Mouse (Mus musculus) liver, adult 2 months (tissue): Measurements from ENCODE around the gene Map3k1. TPM values are rescaled to one million over a fixed set of nuclear protein-coding genes. Genes with fewer than 3 reads are reported as not detected.

Experiments
- DNase-seq: peaks from one replicate; pipeline ENCODE4 v3.0.0-alpha.2; 2011; ENCODE audit warnings: low read depth, low spot score; ENCODE audit errors: extremely low read depth
- H3K27ac ChIP-seq: fragments of 200-500 bp; replicated peaks from 2 replicates; pipeline ENCODE4 v1.5.1; 2012; ENCODE audit warnings: low read depth, mild to moderate bottlenecking, control low read depth, inconsistent platforms, low read length; ENCODE audit not compliant: insufficient read depth
- H3K27me3 ChIP-seq: fragments of 200-500 bp; 2 replicates; pipeline ENCODE4 v1.6.1; 2012; ENCODE audit warnings: mild to moderate bottlenecking, moderate library complexity, low read length, inconsistent platforms; ENCODE audit not compliant: control insufficient read depth, insufficient read depth
- H3K36me3 ChIP-seq: fragments of 200-500 bp; 2 replicates; pipeline ENCODE4 v1.6.1; 2012; ENCODE audit warnings: low read length, inconsistent platforms; ENCODE audit not compliant: control insufficient read depth, insufficient read depth
- H3K4me1 ChIP-seq: fragments of 200-500 bp; 2 replicates; pipeline ENCODE4 v1.6.1; 2011; ENCODE audit warnings: low read length; ENCODE audit not compliant: control insufficient read depth, insufficient read depth
- H3K4me3 ChIP-seq: fragments of 200-500 bp; 2 replicates; pipeline ENCODE4 v1.5.1; 2011; ENCODE audit warnings: low read depth, mild to moderate bottlenecking, control low read depth, low read length, moderate library complexity; ENCODE audit not compliant: insufficient read depth
- H3K79me2 ChIP-seq: fragments of 200-500 bp; 2 replicates; pipeline ENCODE4 v1.6.1; 2012; ENCODE audit warnings: inconsistent platforms, mild to moderate bottlenecking, low read length, moderate library complexity; ENCODE audit not compliant: control insufficient read depth, insufficient read depth
- H3K9ac ChIP-seq: fragments of 200-500 bp; 2 replicates; pipeline ENCODE4 v1.6.1; 2012; ENCODE audit warnings: low read depth, mild to moderate bottlenecking, control low read depth, inconsistent platforms, low read length
- CTCF ChIP-seq: fragments of 200-500 bp; IDR thresholded peaks from 2 replicates; pipeline ENCODE4 v1.5.1; 2011; ENCODE audit warnings: low read depth, low read length, control low read depth
- POLR2A ChIP-seq: fragments of 200-500 bp; IDR thresholded peaks from 2 replicates; pipeline ENCODE4 v1.6.1; 2011; ENCODE audit warnings: low read length, control low read depth; ENCODE audit not compliant: insufficient read depth; ENCODE audit errors: extremely low read depth
- WGBS: fragments of 180-500 bp; shearing (Covaris S2); methylation state at CpG from one replicate; pipeline ENCODE4 v1.1.7; 2018; 5-methylcytosine and 5-hydroxymethylcytosine counted together
- polyA plus RNA-seq: library from polyadenylated mRNA; depleted of rRNA; stranded (reverse); fragments of >200 nt; gene quantifications from 2 replicates; pipeline ENCODE4 v1.2.3, GENCODE M21; 2012
- total RNA-seq: library from RNA; depleted of rRNA; stranded (reverse); fragments of >200 nt; gene quantifications from 2 replicates; pipeline ENCODE4 v1.2.3, GENCODE M21; 2014

Map3k1 gene
- total and polyA plus RNA-seq, 2 experiments = 4.5 to 7.9 TPM

DNA sequence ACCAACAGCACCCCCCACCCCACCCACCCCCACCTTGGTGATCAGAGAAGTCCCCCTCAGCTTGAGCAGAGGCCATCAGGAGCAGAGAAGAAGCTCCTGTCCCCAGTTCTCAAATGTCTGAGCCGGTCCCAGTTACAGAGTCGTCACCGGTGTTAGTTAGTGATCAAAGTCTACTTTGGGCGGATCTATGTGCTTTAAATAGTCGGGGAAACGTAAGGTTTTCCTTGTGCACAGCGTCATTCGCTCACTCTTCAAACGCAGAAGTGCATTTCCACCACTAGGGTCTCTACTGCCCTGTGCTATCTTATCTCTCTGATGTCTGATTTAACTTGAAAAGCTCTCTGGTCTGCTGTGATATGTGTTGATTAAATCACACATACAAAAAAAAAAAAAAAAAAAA, 38.0 kb downstream of the Map3k1 start:
- no peak for DNase-seq
- no peaks in the 10 kb centered on the region for H3K79me2 ChIP-seq
- no peaks in the 10 kb centered on the region for H3K4me1 ChIP-seq
- no peak overlapping the region for H3K27ac ChIP-seq
- 69% methylated on average over 9 of the region's 9 CpGs for WGBS
- no peaks in the 10 kb centered on the region for H3K27me3 ChIP-seq
- peaks cover 48% of the 10 kb centered on the region for H3K36me3 ChIP-seq
- no peak for TF ChIP-seq POLR2A
- TF ChIP-seq CTCF = no peak
- no peak overlapping the region for H3K9ac ChIP-seq
- H3K4me3 ChIP-seq = no peak overlapping the region

DNA sequence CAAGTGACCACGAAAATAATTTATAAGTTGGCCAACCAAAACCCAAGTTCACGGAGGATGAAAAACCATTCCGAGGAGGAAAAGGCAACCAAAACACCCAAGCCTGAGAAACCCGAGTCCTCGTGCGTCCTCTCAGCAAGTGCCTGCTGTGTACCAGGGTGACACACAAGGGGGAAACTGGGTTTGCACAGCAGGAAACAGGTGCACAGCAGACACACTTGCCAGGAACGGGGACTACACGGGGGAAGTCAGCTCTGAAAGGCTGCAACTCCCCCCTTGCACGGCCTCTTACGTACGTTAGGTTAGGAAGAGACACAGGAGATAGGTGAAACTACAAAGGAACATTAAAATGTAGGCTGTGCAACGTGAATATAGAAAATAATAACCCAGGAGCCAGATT, 46.3 kb downstream of the Map3k1 start:
- Histone ChIP-seq H3K36me3 (peaks cover 64% of the 10 kb centered on the region), H3K27me3 (no peaks in the 10 kb centered on the region), H3K9ac (no peak overlapping the region), H3K4me3 (no peak overlapping the region), H3K4me1 (no peaks in the 10 kb centered on the region), H3K79me2 (no peaks in the 10 kb centered on the region), H3K27ac (no peak overlapping the region)
- DNase-seq = no peak
- WGBS = 95% methylated on average over 12 of the region's 12 CpGs
- TF ChIP-seq POLR2A (no peak), CTCF (no peak)

DNA sequence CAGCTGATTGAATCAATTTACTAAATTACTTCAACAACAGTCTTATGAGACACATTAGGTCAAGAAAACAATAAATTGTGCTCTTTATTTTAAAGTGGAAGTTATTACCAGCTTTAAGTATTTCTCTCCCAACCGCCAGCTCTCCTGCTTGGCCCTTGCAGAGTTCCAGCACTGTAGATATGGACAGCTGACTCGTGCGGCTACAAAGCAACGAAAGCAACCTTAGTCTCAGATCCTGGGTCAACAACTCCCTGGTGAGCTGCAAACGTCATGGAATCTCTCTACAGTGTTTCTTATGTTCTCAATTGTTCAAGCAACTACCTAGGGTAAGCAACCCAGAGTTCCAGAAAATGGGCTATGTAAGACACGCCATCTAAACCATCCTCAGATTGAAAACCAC, 51.8 kb downstream of the Map3k1 start:
- H3K79me2 ChIP-seq = no peaks in the 10 kb centered on the region
- no peaks in the 10 kb centered on the region for H3K4me1 ChIP-seq
- WGBS = 96% methylated on average over 6 of the region's 6 CpGs
- no peak overlapping the region for H3K9ac ChIP-seq
- no peak overlapping the region for H3K27ac ChIP-seq
- peaks cover 76% of the 10 kb centered on the region for H3K36me3 ChIP-seq
- H3K27me3 ChIP-seq = no peaks in the 10 kb centered on the region
- no peak overlapping the region for H3K4me3 ChIP-seq
- TF ChIP-seq CTCF = no peak
- TF ChIP-seq POLR2A = no peak
- DNase-seq = no peak

DNA sequence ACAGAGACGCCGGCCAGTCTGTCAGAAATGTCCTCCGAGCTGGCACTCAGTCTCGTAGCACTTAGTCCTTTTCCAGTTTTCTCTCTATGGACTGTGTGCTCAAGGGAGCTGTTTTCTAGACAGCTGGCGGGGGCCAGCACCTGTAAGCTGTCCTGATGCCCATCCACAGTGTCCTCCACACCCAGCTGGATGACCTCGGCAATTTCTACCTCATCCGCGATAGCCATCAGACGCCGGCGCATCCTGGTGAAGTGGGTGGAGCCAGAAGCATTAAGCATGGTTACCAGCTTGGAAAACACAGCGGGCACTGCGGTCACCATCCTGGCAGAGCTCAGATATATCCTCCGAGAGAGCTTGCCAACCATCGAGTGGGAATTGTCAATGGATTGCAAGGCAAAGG, 52.9 kb downstream of the Map3k1 start:
- Histone ChIP-seq H3K27me3 (no peaks in the 10 kb centered on the region), H3K79me2 (no peaks in the 10 kb centered on the region), H3K36me3 (peaks cover 72% of the 10 kb centered on the region), H3K4me1 (no peaks in the 10 kb centered on the region), H3K4me3 (no peak overlapping the region), H3K27ac (no peak overlapping the region), H3K9ac (no peak overlapping the region)
- 96% methylated on average over 15 of the region's 15 CpGs for WGBS
- no peak for DNase-seq
- TF ChIP-seq CTCF (no peak), POLR2A (no peak)

DNA sequence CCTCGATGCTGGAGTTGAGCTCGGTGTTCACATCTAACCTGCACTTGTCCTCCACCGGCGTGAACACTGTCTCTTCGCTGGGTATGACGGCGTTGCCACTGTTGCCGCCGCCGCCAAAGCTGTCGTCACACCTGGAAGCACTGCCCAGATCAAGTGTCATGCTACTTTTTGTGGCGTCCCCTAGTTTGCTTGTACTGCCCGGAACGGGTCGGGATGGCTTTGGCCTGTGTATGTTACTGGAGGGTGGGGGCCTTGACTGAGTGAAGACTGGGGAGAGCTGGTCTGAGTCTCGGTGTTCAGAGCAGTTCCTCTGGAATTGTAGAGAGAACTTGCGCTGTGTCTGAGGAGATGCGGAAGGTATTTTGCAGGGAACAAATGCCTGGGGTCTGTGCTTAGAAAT, 53.4 kb downstream of the Map3k1 start:
- TF ChIP-seq POLR2A = no peak
- no peak for TF ChIP-seq CTCF
- Histone ChIP-seq H3K36me3 (peaks cover 73% of the 10 kb centered on the region), H3K27ac (no peak overlapping the region), H3K9ac (no peak overlapping the region), H3K4me1 (no peaks in the 10 kb centered on the region), H3K27me3 (no peaks in the 10 kb centered on the region), H3K4me3 (no peak overlapping the region), H3K79me2 (no peaks in the 10 kb centered on the region)
- WGBS = 97% methylated on average over 18 of the region's 18 CpGs
- no peak for DNase-seq

DNA sequence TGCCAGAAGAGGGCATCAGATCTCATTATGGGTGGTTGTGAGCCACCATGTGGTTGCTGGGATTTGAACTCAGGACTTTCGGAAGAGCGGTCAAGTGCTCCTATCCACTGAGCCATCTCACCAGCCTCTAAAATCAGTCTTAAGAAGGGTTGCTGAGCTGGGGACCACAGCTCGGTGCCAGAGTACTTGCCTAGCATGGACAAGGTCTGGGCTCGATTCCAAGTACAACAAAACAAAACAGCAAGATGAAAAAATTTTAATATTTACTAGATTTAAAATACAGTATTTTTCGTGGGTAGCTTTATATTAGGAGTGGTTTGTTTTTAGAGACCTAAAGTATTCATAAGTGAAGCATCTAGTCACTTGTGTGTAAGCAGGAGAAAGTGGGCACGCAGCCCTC, 55.5 kb downstream of the Map3k1 start:
- no peak overlapping the region for H3K9ac ChIP-seq
- TF ChIP-seq CTCF (no peak), POLR2A (no peak)
- no peaks in the 10 kb centered on the region for H3K79me2 ChIP-seq
- peaks cover 77% of the 10 kb centered on the region for H3K36me3 ChIP-seq
- no peak overlapping the region for H3K27ac ChIP-seq
- no peaks in the 10 kb centered on the region for H3K27me3 ChIP-seq
- no peak overlapping the region for H3K4me3 ChIP-seq
- no peak for DNase-seq
- 76% methylated on average over 6 of the region's 6 CpGs for WGBS
- H3K4me1 ChIP-seq = no peaks in the 10 kb centered on the region
